Mouse (Mus musculus): ENCODE measurements around the gene Xpc.

Xpc gene

GRCm38 (mm10) chr6:91515545-91516449 lies at the start of gene Xpc, which contains the start of gene Lsm3:
Xpc (minus strand) TSS chr6:91515888.
Lsm3 (plus strand) TSS chr6:91515928.
- DNase-seq: peak; percentile 96

GRCm38 (mm10) chr6:91563031-91563430 lies 47.3 kb upstream of the Xpc start:
- DNase-seq: no peak

GRCm38 (mm10) chr6:91560186-91560585 lies 44.5 kb upstream of the Xpc start:
- no peak for DNase-seq

- no peak for DNase-seq
Measured at GRCm38 (mm10) chr6:91559371-91559770, 43.7 kb upstream of the Xpc start.

GRCm38 (mm10) chr6:91558565-91558964 lies 42.9 kb upstream of the Xpc start:
- no peak for DNase-seq

- no peak for DNase-seq
Measured at GRCm38 (mm10) chr6:91552693-91553092, 37.0 kb upstream of the Xpc start.

GRCm38 (mm10) chr6:91551671-91552070 lies 36.0 kb upstream of the Xpc start:
- DNase-seq: no peak

- DNase-seq: no peak
Measured at GRCm38 (mm10) chr6:91549621-91550020, 33.9 kb upstream of the Xpc start.

GRCm38 (mm10) chr6:91547313-91547712 lies 31.6 kb upstream of the Xpc start:
- no peak for DNase-seq

- DNase-seq: no peak
Measured at GRCm38 (mm10) chr6:91546241-91546884, 30.7 kb upstream of the Xpc start.

- no peak for DNase-seq
Measured at GRCm38 (mm10) chr6:91543056-91543455, 27.4 kb upstream of the Xpc start.

- DNase-seq: no peak
Measured at GRCm38 (mm10) chr6:91541276-91541675, 25.6 kb upstream of the Xpc start.

- DNase-seq: no peak
Measured at GRCm38 (mm10) chr6:91536047-91536765, 20.5 kb upstream of the Xpc start.

GRCm38 (mm10) chr6:91535231-91535630 lies 19.5 kb upstream of the Xpc start:
- DNase-seq: no peak

GRCm38 (mm10) chr6:91534268-91534667 lies 18.6 kb upstream of the Xpc start:
- DNase-seq: no peak

GRCm38 (mm10) chr6:91533771-91534170 lies 18.1 kb upstream of the Xpc start:
- DNase-seq: no peak

- DNase-seq: no peak
Measured at GRCm38 (mm10) chr6:91533359-91533758, 17.7 kb upstream of the Xpc start.

GRCm38 (mm10) chr6:91532661-91533060 lies 17.0 kb upstream of the Xpc start:
- no peak for DNase-seq

- DNase-seq: no peak
Measured at GRCm38 (mm10) chr6:91531276-91531675, 15.6 kb upstream of the Xpc start.

GRCm38 (mm10) chr6:91530673-91531072 lies 15.0 kb upstream of the Xpc start:
- DNase-seq: no peak

GRCm38 (mm10) chr6:91528265-91528664 lies 12.6 kb upstream of the Xpc start:
- DNase-seq: no peak

- no peak for DNase-seq
Measured at GRCm38 (mm10) chr6:91527227-91527860, 11.7 kb upstream of the Xpc start.

GRCm38 (mm10) chr6:91525544-91525943 lies 9.9 kb upstream of the Xpc start:
- no peak for DNase-seq

Measured in right cerebral cortex, postnatal 4 days (tissue).